Mouse (Mus musculus): ENCODE results near the gene Gm13090.

GRCm38 (mm10) chr4:151059566-151059965, 29.8 kb upstream of the Gm13090 start:
- TF ChIP-seq POLR2A (IDR thresholded peaks at IDR 0.05; ENCODE audit: low read depth, low read length) (no peak), CTCF (IDR thresholded peaks at IDR 0.05; ENCODE audit: extremely low read depth, insufficient read length, insufficient replicate concordance, low read depth, low read length) (no peak)
